ENCODE assay signal across 14 mouse cellular contexts in the genomic region with DNA sequence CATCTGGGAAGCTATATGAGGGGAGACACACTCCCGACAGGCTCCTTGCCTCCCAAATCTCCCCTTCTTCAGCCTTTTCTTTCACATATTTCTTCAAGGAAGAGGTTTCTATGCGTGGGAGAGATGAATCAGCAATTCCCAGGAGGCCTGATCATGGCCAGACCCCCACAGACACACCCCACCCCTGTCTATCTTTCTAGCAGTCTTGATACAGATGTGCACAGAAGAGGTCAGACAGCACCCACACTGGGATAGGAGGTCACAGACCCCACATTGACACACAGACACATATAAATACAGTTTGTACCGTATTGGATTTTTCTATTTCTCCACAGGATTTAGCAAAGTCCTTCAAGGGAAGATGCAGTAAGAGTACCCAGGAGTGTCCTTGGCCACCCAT.
"Had no signal": no experiment of that assay in that cellular context is flagged by ENCODE, and none has a peak within 500 bp of the region (broad histone marks: within the 10 kb centered on the region; RNA-seq: fewer than 3 reads in every experiment).

No protein-coding gene starts in this region.

- ATAC-seq: intestine, embryonic 16.5 days; midbrain, embryonic 15.5 days had no signal

- H3K9me3 ChIP-seq: kidney, embryonic 15.5 days; limb, embryonic 13.5 days; lung, embryonic 15.5 days; midbrain, embryonic 10.5 days; midbrain, embryonic 15.5 days; stomach, embryonic 15.5 days had no signal

- H3K4me1 ChIP-seq: midbrain, embryonic 10.5 days; midbrain, embryonic 15.5 days; stomach, embryonic 15.5 days had no signal

- DNase-seq: kidney, adult 2 months; kidney, postnatal 14 days; left cerebral cortex, postnatal 4 days; lung, postnatal 14 days; right cerebral cortex, postnatal 4 days; thymus, adult 2 months; thymus, postnatal 25 days had no signal

- H3K4me3 ChIP-seq: kidney, embryonic 15.5 days; limb, embryonic 13.5 days; lung, embryonic 15.5 days; midbrain, embryonic 10.5 days; midbrain, embryonic 15.5 days; stomach, embryonic 15.5 days had no signal

- H3K27me3 ChIP-seq: kidney, embryonic 15.5 days; limb, embryonic 13.5 days; lung, embryonic 15.5 days; midbrain, embryonic 15.5 days; stomach, embryonic 15.5 days had no signal

- H3K27ac ChIP-seq: kidney, embryonic 15.5 days; limb, embryonic 13.5 days; lung, embryonic 15.5 days; midbrain, embryonic 10.5 days; midbrain, embryonic 15.5 days; stomach, embryonic 15.5 days had no signal

- H3K4me2 ChIP-seq: kidney, embryonic 15.5 days; limb, embryonic 13.5 days; lung, embryonic 15.5 days; midbrain, embryonic 15.5 days; stomach, embryonic 15.5 days had no signal

- H3K9ac ChIP-seq: kidney, embryonic 15.5 days; limb, embryonic 13.5 days; lung, embryonic 15.5 days; midbrain, embryonic 15.5 days; stomach, embryonic 15.5 days had no signal
